Mouse (Mus musculus): ENCODE data around the gene Inka2. TPM values are rescaled to one million over a fixed set of nuclear protein-coding genes. Genes with fewer than 3 reads are reported as not detected.

Gene Inka2
- total and polyA plus RNA-seq, 3 experiments: 1.0 to 3.1 (median 2.5) TPM

- no peak for DNase-seq (ENCODE audit: extremely low read depth)
- TF ChIP-seq ZKSCAN1 (IDR thresholded peaks at IDR 0.05; ENCODE audit: borderline replicate concordance, low read depth, low read length) (no peak), POLR2AphosphoS2 (IDR thresholded peaks at IDR 0.05; ENCODE audit: low read depth, low read length) (no peak), E2F4 (IDR thresholded peaks at IDR 0.05; ENCODE audit: insufficient replicate concordance, low read depth, low read length) (no peak)
- no peak overlapping the region for H3K4me3 ChIP-seq (replicated peaks in 1 of 3; ENCODE audit: low read depth in 2 of 3, low read length in 2 of 3, poor library complexity in 1 of 3)
- dilution Hi-C loops (cut with MboI; ENCODE audit: extremely low pct_ligation_motif_present, extremely low pct_unique_long_range_greater_than_20kb, low sequenced_read_pairs): no loop called here
- in situ Hi-C loops (cut with MboI; ENCODE audit: low pct_ligation_motif_present, low pct_unique_long_range_greater_than_20kb, low sequenced_read_pairs): no loop called here
- H3K4me1 ChIP-seq (ENCODE audit: control insufficient read depth in 1 of 2, insufficient read depth in 2 of 2): peaks cover 0 to 16% of the 10 kb centered on the region in 2 experiments; a peak in 1 of 4 replicates
- H3K9me3 ChIP-seq (replicated peaks; ENCODE audit: low read length): no peaks in the 10 kb centered on the region
- no peaks in the 10 kb centered on the region for H3K79me2 ChIP-seq (replicated peaks; ENCODE audit: control insufficient read depth, extremely low read depth, insufficient read depth, poor library complexity, severe bottlenecking)
- H3K36me3 ChIP-seq (replicated peaks in 1 of 2; ENCODE audit: control insufficient read depth in 1 of 2, insufficient read depth in 1 of 2, low read length in 1 of 2): peaks cover 16 to 33% of the 10 kb centered on the region in 2 experiments
- H3K9ac ChIP-seq (ENCODE audit: insufficient read depth, low read depth): no peak overlapping the region
- H3K27me3 ChIP-seq (replicated peaks): no peaks in the 10 kb centered on the region
- no peak overlapping the region for H3K27ac ChIP-seq (ENCODE audit: insufficient read depth, low read depth)
- H3K4me2 ChIP-seq (ENCODE audit: insufficient read depth, low read depth, poor library complexity, severe bottlenecking): no peak overlapping the region
These were observed 10.4 kb downstream of the Inka2 start for GRCm38 (mm10) chr3:105714820-105715167.

GRCm38 (mm10) chr3:105716353-105717000 is 12.1 kb downstream of the Inka2 start:
- peaks cover 12 to 26% of the 10 kb centered on the region in 2 experiments for H3K36me3 ChIP-seq (replicated peaks in 1 of 2; ENCODE audit: control insufficient read depth in 1 of 2, insufficient read depth in 1 of 2, low read length in 1 of 2)
- TF ChIP-seq ZNF384 (IDR thresholded peaks at IDR 0.05; ENCODE audit: low read depth, low read length) (no peak), POLR2A (IDR thresholded peaks at IDR 0.05; ENCODE audit: low read depth, low read length) (no peak), HCFC1 (IDR thresholded peaks at IDR 0.05; ENCODE audit: low read depth, low read length) (no peak), SMC3 (IDR thresholded peaks at IDR 0.05; ENCODE audit: low read depth, low read length) (no peak), E2F4 (IDR thresholded peaks at IDR 0.05; ENCODE audit: insufficient replicate concordance, low read depth, low read length) (no peak), MAFK (IDR thresholded peaks at IDR 0.05; ENCODE audit: insufficient replicate concordance, low read length) (no peak), ETS1 (conservative IDR thresholded peaks at IDR 0.05; ENCODE audit: low read depth, low read length) (no peak), ELF1 (IDR thresholded peaks at IDR 0.05; ENCODE audit: low read depth, low read length) (no peak), ZC3H11A (IDR thresholded peaks at IDR 0.05; ENCODE audit: low read depth, low read length) (no peak), JUN (IDR thresholded peaks at IDR 0.05; ENCODE audit: insufficient read depth, low read depth, low read length) (no peak), ZKSCAN1 (IDR thresholded peaks at IDR 0.05; ENCODE audit: borderline replicate concordance, low read depth, low read length) (no peak), CTCF (conservative IDR thresholded peaks at IDR 0.05 in 1 of 2, IDR thresholded peaks at IDR 0.05 in 1 of 2; ENCODE audit: low read depth in 2 of 2, low read length in 2 of 2) (no peak), UBTF (IDR thresholded peaks at IDR 0.05; ENCODE audit: low read depth, low read length) (no peak), GABPA (IDR thresholded peaks at IDR 0.05; ENCODE audit: insufficient replicate concordance, low read depth, low read length) (no peak), MAZ (IDR thresholded peaks at IDR 0.05; ENCODE audit: low read depth, low read length) (no peak)
- in situ Hi-C loops (cut with MboI; ENCODE audit: low pct_ligation_motif_present, low pct_unique_long_range_greater_than_20kb, low sequenced_read_pairs): no loop called here

More at GRCm38 (mm10) chr3:105716353-105717000, 12.1 kb downstream of the Inka2 start:
- Histone ChIP-seq H3K79me2 (replicated peaks; ENCODE audit: control insufficient read depth, extremely low read depth, insufficient read depth, poor library complexity, severe bottlenecking) (no peaks in the 10 kb centered on the region), H3K27ac (ENCODE audit: insufficient read depth, low read depth) (no peak overlapping the region), H3K9me3 (replicated peaks; ENCODE audit: low read length) (no peaks in the 10 kb centered on the region), H3K4me1 (ENCODE audit: control insufficient read depth in 1 of 2, insufficient read depth in 2 of 2) (peaks cover 0 to 26% of the 10 kb centered on the region in 2 experiments; a peak in 2 of 4 replicates), H3K27me3 (replicated peaks) (no peaks in the 10 kb centered on the region), H3K4me3 (replicated peaks in 1 of 3; ENCODE audit: low read depth in 2 of 3, low read length in 2 of 3, poor library complexity in 1 of 3) (no peak overlapping the region), H3K4me2 (ENCODE audit: insufficient read depth, low read depth, poor library complexity, severe bottlenecking) (no peak overlapping the region), H3K9ac (ENCODE audit: insufficient read depth, low read depth) (no peak overlapping the region)
- dilution Hi-C loops (cut with MboI; ENCODE audit: extremely low pct_ligation_motif_present, extremely low pct_unique_long_range_greater_than_20kb, low sequenced_read_pairs): no loop called here
- no peak for DNase-seq (ENCODE audit: extremely low read depth)
